Mouse (Mus musculus): ENCODE measurements around the gene Hoxa3. TPM values are rescaled to one million over a fixed set of nuclear protein-coding genes. Genes with fewer than 3 reads are reported as not detected.

Hoxa3 gene
- polyA plus RNA-seq, 1 experiment from 2014 or later = 3.7 TPM

DNA sequence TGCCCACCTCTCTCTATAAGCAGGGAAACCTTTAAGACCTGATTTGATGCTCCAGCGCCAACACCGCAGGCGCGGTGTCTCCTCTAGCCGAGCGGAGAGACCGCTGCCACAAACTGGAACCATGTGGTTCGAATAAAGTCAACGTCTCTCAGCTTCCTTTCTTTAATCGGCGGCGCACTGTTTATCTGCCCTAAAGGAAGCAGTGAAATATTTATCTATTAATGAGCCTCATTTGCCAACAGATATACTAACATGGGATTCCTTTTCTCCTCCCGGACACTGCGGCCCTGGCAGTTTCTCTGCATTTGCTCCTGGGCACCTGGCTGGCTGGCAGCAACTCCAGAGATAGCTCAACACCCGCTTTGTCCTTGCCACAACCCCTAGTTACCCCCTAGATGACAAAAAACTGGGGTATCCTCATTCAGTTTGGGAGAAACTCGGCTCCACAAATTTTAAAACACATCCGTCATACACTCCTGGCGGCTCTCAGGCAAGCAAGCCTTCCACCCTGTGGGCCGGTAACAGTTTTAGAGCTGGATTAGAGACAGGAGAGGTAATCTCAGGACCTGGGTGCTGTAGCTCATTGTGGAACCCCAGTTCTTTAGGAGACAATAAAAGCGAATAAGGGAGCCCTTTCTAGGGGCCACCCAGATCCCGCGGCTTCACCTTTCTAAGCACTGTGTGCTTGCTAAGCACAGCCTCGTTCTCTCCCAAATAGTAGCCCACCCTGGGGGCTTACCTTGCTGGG lies 4.9 kb upstream of the Hoxa3 start:
- Histone ChIP-seq H3K36me3 (no peaks in the 10 kb centered on the region), H3K27ac (no peak overlapping the region), H3K27me3 (ENCODE audit: insufficient read depth, poor library complexity, severe bottlenecking) (peaks cover 100% of the 10 kb centered on the region), H3K9me3 (no peaks in the 10 kb centered on the region), H3K4me3 (peak overlapping the region; percentile 42), H3K4me1 (peaks cover 27% of the 10 kb centered on the region)
- WGBS = 3% methylated on average over 23 of the region's 23 CpGs
- DNase-seq (ENCODE audit: low spot score) = peak; percentile 71

DNA sequence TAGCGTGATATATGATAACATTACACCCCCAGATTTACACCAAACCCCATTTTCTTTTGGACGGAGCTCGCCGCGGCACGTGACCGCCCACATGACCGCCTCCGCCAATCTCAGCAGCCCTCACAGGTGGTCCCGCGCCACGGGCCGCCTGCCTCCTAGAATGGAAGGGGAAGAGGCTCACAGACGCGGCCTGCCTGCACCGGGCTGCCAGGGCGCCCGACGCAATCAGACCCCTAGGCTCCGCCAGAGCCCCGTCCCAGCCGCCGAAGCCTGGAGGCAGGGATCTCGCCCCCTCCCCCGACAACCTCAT lies 4.3 kb upstream of the Hoxa3 start:
- Histone ChIP-seq H3K27me3 (ENCODE audit: insufficient read depth, poor library complexity, severe bottlenecking) (peaks cover 100% of the 10 kb centered on the region), H3K36me3 (no peaks in the 10 kb centered on the region), H3K27ac (no peak overlapping the region), H3K4me3 (peak overlapping the region; percentile 42), H3K9me3 (no peaks in the 10 kb centered on the region), H3K4me1 (peaks cover 32% of the 10 kb centered on the region)
- WGBS = 1% methylated on average over 24 of the region's 25 CpGs
- DNase-seq (ENCODE audit: low spot score) = no peak

DNA sequence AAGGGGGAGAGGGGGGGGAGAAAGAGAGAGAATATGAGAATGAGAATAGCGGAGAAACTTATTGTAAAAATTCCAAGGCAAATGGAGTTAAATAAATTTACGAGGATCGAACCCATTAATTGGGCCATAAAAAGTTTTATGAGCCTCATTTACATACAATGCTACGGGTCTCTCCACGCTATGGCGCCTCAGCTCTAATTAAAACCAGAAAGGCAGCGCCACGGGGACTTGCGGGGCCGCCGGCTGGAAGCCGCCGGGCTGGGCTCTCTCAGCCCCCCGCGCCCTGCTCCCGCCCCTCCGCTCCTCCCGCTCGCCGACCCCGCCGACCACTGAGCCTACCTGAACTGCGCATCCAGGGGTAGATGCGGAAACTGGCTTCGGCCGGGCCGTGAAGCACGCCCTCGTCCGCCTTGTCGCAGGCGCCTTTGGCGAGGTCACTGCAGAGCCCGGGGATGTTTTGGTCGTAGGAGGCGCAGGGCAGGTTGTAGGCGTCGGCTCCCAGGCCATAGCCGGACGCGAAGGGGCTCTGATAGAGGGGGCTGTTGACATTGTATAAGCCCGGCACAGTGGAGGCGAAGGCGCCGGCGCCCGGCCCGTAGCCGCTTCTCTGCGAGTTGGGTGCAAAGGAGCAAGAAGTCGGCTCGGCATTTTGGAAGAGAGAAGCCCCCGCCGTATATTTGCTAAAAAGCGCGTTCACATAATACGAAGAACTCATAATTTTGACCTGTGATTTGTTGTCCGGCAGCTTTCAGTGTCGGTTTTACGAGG lies 3.7 kb upstream of the Hoxa3 start:
- Histone ChIP-seq H3K4me3 (peak overlapping the region; percentile 42), H3K27me3 (ENCODE audit: insufficient read depth, poor library complexity, severe bottlenecking) (peaks cover 100% of the 10 kb centered on the region), H3K9me3 (no peaks in the 10 kb centered on the region), H3K27ac (no peak overlapping the region), H3K36me3 (no peaks in the 10 kb centered on the region), H3K4me1 (peaks cover 31% of the 10 kb centered on the region)
- DNase-seq (ENCODE audit: low spot score) = peak; percentile 76
- 3% methylated on average over 60 of the region's 60 CpGs for WGBS

DNA sequence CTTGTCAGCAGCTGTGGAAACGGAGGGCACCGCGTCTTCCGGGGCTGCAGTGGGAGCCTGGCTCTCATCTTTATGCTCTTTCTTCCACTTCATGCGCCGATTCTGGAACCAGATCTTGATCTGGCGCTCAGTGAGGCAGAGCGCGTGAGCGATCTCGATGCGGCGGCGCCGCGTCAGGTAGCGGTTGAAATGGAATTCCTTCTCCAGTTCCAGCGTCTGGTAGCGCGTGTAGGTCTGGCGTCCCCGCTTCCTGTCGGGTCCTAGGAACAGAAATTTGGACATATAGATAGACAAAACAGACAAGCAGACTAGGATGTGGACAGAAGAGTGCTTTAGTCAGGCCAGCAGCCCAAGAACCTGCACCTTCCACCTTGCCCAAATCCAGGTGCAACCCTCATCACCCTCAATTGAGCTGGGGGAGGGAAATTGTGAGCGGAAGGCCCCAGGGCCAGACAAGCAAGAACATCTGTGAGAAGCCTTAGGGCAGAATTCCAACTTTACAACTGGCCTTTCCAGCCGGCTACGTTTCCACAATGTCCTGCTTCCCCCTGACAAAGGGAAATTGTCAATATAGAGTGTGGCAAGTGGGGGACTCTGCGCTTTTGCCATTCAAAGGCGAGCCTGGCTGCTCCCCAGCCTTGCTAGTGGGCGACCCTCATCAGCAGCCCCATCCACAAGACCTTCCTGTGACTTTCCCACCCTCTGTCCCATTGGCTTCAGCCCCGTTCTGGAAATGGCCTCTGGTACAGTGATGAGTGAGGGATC lies 2.8 kb upstream of the Hoxa3 start:
- Histone ChIP-seq H3K27me3 (ENCODE audit: insufficient read depth, poor library complexity, severe bottlenecking) (peaks cover 100% of the 10 kb centered on the region), H3K4me3 (no peak overlapping the region; the same call in 1 of the 2 replicates), H3K9me3 (no peaks in the 10 kb centered on the region), H3K27ac (no peak overlapping the region), H3K36me3 (no peaks in the 10 kb centered on the region), H3K4me1 (peaks cover 31% of the 10 kb centered on the region)
- peak; percentile 74 for DNase-seq (ENCODE audit: low spot score)
- WGBS = 2% methylated on average over 30 of the region's 30 CpGs

DNA sequence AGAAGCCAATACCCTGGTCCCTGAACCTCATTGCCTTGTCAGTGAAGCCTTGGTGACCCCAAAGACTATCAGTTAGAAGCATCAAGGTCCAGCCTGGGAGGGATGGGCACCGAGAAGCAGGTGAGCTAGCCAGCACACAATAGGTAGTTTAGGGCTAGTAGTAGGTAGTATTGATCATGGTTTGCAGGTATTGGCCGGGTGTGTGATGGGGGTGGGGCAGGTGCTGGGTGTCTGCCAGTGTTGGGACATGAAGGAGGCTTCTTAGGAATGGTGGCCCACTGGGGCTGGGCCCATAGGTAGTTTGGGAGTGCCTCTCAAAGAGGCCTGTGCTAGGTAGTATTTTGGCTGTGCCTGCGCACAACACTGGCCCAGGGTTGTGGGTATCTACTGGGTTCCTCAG lies 1.9 kb upstream of the Hoxa3 start:
- peak; percentile 72 for DNase-seq (ENCODE audit: low spot score)
- Histone ChIP-seq H3K27ac (no peak overlapping the region), H3K4me3 (no peak overlapping the region), H3K27me3 (ENCODE audit: insufficient read depth, poor library complexity, severe bottlenecking) (peaks cover 100% of the 10 kb centered on the region), H3K9me3 (no peaks in the 10 kb centered on the region), H3K4me1 (peaks cover 31% of the 10 kb centered on the region), H3K36me3 (no peaks in the 10 kb centered on the region)
- 12% methylated on average over 3 of the region's 3 CpGs for WGBS

DNA sequence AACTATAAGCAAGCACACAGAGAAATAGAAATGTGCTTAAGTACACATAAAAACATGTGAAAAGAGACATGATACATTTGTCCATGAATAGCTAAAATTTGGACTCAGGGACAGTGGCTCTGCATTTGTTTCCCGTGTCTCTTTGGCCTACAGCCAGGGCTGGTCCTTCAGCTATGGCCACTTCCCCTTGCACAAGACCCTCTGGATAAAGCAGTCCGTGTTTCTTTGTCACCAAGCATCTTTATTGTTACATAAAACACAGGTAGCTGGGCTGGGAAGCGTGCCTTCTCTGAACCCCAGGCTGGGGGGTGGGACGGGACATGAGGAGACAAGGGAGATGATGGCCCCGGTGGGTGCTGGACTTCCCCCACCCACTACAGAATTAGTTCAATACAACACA lies 1.1 kb upstream of the Hoxa3 start:
- WGBS = 13% methylated on average over 5 of the region's 5 CpGs
- H3K9me3 ChIP-seq = no peaks in the 10 kb centered on the region
- DNase-seq (ENCODE audit: low spot score) = no peak
- H3K27ac ChIP-seq = no peak overlapping the region
- H3K4me1 ChIP-seq = peaks cover 31% of the 10 kb centered on the region
- no peaks in the 10 kb centered on the region for H3K36me3 ChIP-seq
- no peak overlapping the region for H3K4me3 ChIP-seq
- H3K27me3 ChIP-seq (ENCODE audit: insufficient read depth, poor library complexity, severe bottlenecking) = peaks cover 100% of the 10 kb centered on the region

DNA sequence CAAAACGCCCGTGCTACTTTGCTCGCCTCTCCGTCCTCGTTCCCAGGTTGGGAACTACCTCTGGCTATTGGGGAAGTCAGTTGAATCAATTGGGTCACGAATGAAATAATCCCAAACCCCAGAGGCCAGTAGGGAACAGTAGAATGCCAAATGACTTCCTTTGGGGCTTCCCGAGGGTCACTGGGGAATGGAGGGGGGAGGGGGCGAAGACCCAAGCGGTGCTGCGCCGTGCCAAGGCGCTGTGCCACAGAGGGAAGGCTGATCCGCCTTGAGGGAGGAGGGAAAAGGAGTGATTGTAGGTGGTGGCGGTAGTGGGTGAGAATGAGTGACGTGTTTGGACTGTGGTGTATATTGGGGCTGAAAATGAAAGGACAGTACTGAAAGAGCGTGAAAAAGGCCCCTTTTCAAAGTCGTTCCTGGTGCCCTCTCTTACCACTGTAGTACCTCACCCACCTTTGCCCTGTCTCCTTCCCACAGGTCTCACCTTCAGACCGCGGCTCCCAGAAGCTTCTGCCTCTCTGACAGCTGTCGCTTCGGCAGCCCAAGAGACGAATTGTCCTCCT lies 499 bp downstream of the Hoxa3 start:
- Histone ChIP-seq H3K4me1 (peaks cover 40% of the 10 kb centered on the region), H3K4me3 (peak overlapping the region; percentile 45), H3K27ac (no peak overlapping the region), H3K27me3 (ENCODE audit: insufficient read depth, poor library complexity, severe bottlenecking) (peaks cover 100% of the 10 kb centered on the region), H3K9me3 (no peaks in the 10 kb centered on the region), H3K36me3 (no peaks in the 10 kb centered on the region)
- peak; percentile 77 for DNase-seq (ENCODE audit: low spot score)
- under 1% methylated on average over 22 of the region's 22 CpGs for WGBS

DNA sequence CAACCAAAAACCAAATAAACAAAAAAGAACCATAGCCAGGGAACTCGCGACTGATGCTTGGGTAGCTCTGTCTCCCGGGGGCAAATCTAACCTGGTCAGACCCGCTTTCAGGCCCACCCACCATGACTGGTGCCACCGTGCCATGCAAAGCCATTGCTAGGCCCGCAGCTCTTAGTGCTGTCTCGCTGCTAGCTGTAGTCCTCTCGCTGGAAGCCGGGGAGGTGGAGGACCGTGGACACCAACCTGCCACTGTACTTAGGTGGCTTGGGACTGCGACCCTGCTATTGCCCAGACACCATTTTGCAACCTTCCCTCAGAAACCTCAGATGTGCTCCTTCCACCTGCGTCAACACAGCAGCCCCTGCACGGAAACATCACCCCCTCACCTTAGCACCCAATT lies 1.2 kb downstream of the Hoxa3 start:
- Histone ChIP-seq H3K27ac (no peak overlapping the region), H3K27me3 (ENCODE audit: insufficient read depth, poor library complexity, severe bottlenecking) (peaks cover 100% of the 10 kb centered on the region)

DNA sequence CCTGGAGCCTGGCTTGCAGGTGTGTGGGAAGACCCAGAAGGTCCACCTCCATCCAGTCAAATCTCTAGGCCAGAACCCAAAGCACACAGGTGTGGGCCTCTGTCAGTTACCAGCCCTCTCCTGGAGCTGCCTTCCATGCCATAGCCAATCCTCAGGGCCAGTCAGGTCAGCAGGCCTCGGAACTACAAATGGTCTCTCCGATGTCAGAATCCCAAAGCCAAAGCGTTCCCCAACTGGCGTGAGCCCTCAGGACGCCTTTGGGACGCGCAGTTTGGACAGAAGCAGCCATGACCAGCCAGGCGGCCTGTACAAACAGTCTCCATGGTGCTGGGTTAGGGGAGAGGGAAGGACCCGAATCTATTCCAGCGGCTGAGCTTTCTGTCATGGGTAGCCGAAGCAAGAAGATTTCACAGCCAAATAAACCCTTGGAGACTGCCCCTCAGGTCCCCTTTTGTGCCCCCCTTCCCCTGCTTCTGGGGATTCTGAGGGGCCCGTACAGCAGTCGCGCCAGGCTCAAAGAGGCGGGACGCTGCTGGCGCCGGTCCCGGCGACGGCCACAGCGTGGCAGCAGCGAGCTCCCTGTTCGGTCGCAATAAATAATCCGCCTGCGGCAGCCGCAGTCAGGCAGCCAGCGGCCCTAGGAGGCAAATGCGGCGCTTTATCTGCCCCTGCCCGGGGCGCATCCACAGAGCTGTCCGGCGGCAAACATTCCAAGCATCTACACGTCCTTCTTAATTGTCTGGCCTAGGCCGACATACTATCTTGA lies 1.8 kb downstream of the Hoxa3 start:
- Histone ChIP-seq H3K4me3 (peak overlapping the region; percentile 31; the same call in 1 of the 2 replicates), H3K4me1 (peaks cover 30% of the 10 kb centered on the region), H3K27me3 (ENCODE audit: insufficient read depth, poor library complexity, severe bottlenecking) (peaks cover 100% of the 10 kb centered on the region), H3K9me3 (no peaks in the 10 kb centered on the region), H3K27ac (no peak overlapping the region), H3K36me3 (no peaks in the 10 kb centered on the region)
- WGBS = 1% methylated on average over 37 of the region's 37 CpGs
- DNase-seq (ENCODE audit: low spot score) = peak; percentile 78

More for the DNA sequence above, 1.2 kb downstream of the Hoxa3 start:
- DNase-seq (ENCODE audit: low spot score) = peak; percentile 75
- WGBS = 3% methylated on average over 13 of the region's 13 CpGs
- Histone ChIP-seq H3K36me3 (no peaks in the 10 kb centered on the region), H3K4me3 (peak overlapping the region; percentile 31; the same call in 1 of the 2 replicates), H3K9me3 (no peaks in the 10 kb centered on the region), H3K4me1 (peaks cover 34% of the 10 kb centered on the region)

DNA sequence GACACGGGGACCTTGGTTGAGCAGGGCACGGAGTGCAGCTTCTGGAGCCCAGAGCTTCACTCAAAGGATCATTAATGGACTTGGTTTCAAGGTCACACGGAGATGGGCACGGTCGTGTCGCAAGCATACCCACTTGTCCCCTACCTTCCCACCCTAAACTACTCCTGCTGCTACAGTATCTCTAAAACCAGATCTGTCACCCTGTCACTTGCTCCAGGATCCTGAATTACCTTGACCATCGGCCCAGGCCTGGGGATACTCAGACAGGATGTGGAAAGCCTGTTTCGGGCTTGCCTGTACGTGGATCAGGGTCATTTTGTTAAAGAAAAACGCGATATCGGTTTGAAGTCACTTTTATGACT lies 3.5 kb downstream of the Hoxa3 start:
- no peak for DNase-seq (ENCODE audit: low spot score)
- Histone ChIP-seq H3K4me1 (peaks cover 33% of the 10 kb centered on the region), H3K27me3 (ENCODE audit: insufficient read depth, poor library complexity, severe bottlenecking) (peaks cover 100% of the 10 kb centered on the region), H3K4me3 (no peak overlapping the region), H3K36me3 (no peaks in the 10 kb centered on the region), H3K27ac (no peak overlapping the region), H3K9me3 (no peaks in the 10 kb centered on the region)
- 7% methylated on average over 12 of the region's 12 CpGs for WGBS

DNA sequence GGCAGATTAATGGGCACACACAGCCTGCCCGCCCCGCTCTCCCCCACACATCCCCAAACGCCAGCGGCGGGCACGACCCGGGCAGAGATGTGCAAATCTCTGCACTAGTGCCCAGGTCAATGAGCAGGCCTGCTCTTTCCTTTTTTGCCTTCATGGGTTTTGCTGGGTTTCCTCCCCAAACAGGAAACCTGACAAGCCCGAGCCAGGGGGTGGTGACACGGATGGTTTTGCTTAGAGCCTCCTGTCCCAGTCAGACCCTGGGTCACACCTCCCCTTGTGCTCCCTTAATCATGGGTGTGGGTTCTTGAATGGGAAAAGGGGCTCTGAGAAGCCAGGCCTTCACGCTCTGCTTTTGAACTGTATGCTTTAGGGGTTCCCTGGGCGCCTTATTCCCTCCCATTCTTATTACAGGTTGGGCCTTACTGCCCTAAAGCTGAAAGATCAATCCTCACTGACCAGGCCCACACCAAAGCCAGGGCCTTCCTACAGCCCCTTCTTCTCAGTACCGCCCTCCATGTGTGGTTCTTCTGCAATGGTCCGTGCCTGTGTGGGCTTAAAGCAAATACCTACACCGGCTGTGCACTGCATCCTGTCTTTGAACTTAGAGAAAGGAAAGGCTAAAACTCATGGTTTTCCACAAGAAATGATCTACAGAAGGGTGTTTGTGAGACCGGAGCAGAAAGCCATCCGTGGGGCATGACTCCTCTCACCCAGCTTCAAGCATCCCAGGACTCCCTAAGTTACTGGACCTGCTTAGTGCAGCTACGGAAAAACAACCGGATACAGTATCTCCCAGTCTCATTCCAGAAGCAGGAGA lies 4.1 kb downstream of the Hoxa3 start:
- H3K9me3 ChIP-seq = no peaks in the 10 kb centered on the region
- peak overlapping the region; percentile 39 for H3K4me3 ChIP-seq
- WGBS = 4% methylated on average over 18 of the region's 18 CpGs
- H3K4me1 ChIP-seq = peaks cover 39% of the 10 kb centered on the region
- H3K36me3 ChIP-seq = no peaks in the 10 kb centered on the region
- peak; percentile 71 for DNase-seq (ENCODE audit: low spot score)
- no peak overlapping the region for H3K27ac ChIP-seq
- peaks cover 100% of the 10 kb centered on the region for H3K27me3 ChIP-seq (ENCODE audit: insufficient read depth, poor library complexity, severe bottlenecking)

Measured in heart, embryonic 10.5 days (tissue).